Mouse (Mus musculus) spleen, postnatal 10 days (tissue): Measurements from ENCODE around the gene Ube2ql1.

Experiments used
- DNase-seq, 2 experiments: peaks; one replicate each; pipeline ENCODE4 v3.0.0; 2021 to 2022; ENCODE audit warnings: low spot score in 2 of 2

The Ube2ql1 gene

DNA sequence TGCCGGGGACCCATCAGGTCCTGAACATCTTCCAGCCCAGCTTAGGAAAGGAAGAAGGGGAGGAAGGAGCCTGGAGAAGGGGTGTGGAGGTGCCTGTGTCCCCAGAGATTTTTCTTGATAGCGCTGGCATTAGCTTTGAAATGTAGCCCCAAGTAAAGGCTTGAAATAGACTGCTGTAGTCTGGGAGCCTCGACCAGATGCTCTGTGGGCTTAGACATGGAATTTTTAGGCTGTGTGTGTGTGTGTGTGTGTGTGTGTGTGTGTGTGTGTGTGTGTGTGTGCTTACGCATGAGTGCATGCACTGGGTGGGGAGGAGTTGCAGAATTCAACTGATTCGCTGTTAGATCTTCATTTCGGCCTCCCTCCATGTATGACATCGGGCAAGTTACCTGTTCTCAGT lies 31.5 kb downstream of the Ube2ql1 start:
- DNase-seq, result no peak

- DNase-seq, result no peak
These were observed 32.2 kb downstream of the Ube2ql1 start for GRCm38 (mm10) chr13:69707496-69707895.

GRCm38 (mm10) chr13:69706919-69707318 lies 32.8 kb downstream of the Ube2ql1 start:
- DNase-seq, result no peak

- DNase-seq, result no peak
These were observed 36.2 kb downstream of the Ube2ql1 start for GRCm38 (mm10) chr13:69703505-69703904.

DNA sequence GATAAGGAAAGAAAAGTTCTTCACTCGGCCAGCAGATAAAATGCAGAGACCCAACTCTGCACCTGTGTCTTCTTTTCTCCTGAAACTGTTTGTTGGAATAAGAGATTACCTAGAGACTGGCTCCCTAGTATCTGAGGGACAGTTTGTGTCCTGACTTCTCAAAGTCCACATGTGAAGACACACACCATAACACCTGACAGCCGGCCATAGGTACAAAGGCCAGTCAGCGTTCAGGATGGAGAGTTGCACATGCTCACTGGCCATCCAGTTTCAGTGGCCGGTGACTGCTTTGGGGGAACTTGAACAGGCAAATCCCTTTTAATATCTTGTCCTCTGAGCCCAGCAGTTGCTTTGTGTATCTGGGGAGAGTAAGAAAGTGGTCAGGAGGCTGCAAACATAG lies 38.3 kb downstream of the Ube2ql1 start:
- DNase-seq, result no peak

DNA sequence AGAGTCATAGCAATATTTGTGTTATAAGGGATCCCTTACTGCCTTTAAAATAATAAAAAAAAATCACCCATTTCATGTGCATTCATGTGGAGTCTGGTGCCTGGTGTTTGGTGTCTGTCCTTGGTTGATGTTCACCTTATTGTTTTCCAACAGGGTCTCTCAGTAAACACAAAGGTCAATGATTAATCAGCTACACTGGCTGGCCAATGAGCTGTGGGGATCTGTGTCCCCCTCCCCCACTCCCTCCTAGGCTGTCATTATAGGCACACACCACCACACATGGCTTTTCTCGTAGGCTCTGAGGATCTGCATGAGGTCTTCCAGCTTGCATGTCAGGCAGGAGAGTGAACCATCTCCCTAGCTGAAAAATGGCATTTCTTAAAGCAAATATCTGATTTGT lies 38.9 kb downstream of the Ube2ql1 start:
- DNase-seq, result no peak

DNA sequence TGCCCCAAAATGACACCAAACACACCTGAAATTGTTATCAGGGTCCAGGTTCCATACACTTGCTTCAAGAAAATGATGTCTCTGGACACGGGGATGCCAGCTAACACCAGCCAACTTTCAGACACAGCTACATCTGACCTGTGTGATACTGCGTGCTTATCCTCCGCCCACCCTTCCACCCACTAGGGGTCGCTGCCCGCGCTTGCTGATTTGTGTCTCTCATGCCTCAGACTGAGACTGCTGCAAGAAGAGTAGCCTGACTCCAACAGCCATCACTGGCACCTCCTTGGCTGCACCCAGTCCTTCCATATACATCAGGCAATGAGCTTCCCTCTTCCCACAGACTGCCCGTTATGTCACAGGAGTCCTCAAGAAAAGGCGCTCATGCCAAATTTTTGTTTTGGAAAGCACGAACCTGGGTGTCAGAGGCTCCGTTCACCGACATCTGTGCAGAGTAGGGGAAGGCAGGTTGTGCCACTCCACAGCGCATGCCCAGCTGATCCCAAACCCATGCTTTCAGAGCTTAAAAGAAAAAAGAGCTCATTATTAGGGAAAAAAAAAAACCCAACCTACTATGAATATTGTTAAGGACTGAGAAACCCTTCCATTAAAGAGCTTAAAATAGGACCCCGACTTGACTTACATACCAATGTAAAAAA lies 43.2 kb downstream of the Ube2ql1 start:
- DNase-seq, result peak; percentile 8 to 64

GRCm38 (mm10) chr13:69691074-69691473 lies 48.6 kb downstream of the Ube2ql1 start:
- peak; percentile 7 to 48 for DNase-seq

GRCm38 (mm10) chr13:69687023-69687422 lies 52.7 kb downstream of the Ube2ql1 start:
- no peak for DNase-seq

- no peak for DNase-seq
These were observed 54.3 kb downstream of the Ube2ql1 start for GRCm38 (mm10) chr13:69685406-69685818.

DNA sequence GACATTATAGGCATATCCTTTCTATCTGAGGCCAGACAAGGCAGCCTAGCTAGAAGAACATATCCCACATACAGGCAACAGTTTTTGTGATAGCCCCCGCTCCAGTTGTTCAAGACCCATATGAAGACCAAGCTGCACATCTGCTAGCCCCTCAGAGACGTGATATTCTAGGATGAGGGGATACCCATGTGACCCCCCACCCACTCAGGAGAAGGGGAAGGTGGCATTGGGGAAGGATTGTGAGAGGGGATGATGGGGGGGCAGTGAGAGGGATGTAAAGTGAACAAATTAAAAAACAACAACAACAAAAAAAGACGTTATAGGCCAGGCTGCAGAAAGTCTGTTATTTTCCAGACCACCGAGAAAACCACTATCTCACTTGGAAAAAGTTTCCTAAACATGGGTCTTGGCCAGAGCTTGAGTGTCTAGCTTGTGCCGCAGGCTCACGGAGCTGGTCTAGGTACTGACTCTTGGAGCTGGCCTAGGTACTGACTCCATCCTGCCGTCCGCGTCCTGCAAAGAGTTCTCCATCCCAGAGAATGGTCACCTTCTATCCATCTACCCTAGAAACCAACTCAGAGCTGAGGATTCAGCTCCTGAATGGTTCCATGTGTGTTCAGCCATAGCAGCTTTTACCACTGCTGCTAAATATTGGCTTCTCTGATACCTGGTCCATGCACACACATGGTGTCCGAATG lies 65.6 kb downstream of the Ube2ql1 start:
- peak in 1 of 2 experiments; percentile 4 for DNase-seq

- DNase-seq, result peak in 1 of 2 experiments; percentile 6
These were observed 66.3 kb downstream of the Ube2ql1 start for GRCm38 (mm10) chr13:69673197-69673920.

DNA sequence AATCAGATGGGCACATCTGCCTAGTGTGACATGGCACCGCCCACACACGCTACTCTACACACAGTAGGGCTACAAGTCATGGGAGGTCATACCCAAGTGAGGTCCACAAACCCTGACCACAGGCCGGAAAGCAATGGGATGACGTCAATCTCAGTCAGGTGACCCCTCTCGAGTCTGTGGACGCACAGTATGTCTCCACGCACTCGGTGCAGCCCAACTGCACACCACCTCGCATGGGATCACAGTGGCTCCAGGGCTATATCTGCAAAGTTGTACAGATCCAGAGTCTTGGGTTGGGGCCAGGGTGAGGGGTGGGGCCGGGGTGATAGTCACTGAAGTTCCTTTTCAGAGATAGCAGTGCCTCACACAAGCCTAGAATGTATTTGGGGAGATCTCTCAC lies 67.1 kb downstream of the Ube2ql1 start:
- DNase-seq, result peak in 1 of 2 experiments; percentile 7

GRCm38 (mm10) chr13:69672121-69672520 lies 67.6 kb downstream of the Ube2ql1 start:
- DNase-seq, result no peak

DNA sequence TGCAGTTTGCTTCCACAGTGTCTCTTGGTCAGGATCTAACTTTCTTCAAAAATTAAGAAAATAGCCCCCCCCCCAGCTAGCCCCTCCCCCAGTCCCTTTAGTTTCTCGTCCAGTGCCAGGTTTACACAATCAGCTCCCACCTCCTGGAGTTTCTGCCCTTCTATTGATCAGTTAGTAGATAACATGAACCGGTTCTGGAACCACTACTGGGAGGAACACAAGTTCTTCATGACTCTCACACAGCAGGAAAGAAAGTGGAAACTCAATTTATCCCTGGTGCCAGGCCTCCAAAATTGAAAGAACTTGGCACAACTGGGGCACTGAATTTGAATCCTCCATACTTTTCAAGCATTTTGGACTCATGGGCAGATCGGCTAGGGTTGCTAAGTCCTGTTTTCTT lies 85.2 kb downstream of the Ube2ql1 start:
- DNase-seq, result no peak
